Comparison of ENCODE assay signal across 7 mouse cellular contexts in genomic region chr4:119467720-119468380, GRCm38 (mm10). TPM values are rescaled to one million over a fixed set of nuclear protein-coding genes. Genes with fewer than 3 reads are reported as not detected.
DNase-seq lines count a peak whose midpoint lies in the region; ATAC-seq and TF ChIP-seq lines count a peak whose summit lies in the region.

No protein-coding gene starts in this region.

- TF ChIP-seq CTCF in lung, postnatal 0 days (IDR thresholded peaks at IDR 0.05): no peak

- H3K4me2 ChIP-seq in lung, postnatal 0 days (replicated peaks; ENCODE audit: low read depth, low read length): no peak overlapping the region

- peak; percentile 31 to 39 for DNase-seq in left cerebral cortex, postnatal 14 days (ENCODE audit: low spot score in 2 of 2)
- DNase-seq in left cerebral cortex, adult 11 months (ENCODE audit: low spot score): no peak
- DNase-seq in brain, adult 2 months (ENCODE audit: low read depth, low spot score): peak; percentile 83
- peak; percentile 68 to 73 for DNase-seq in cerebellum, postnatal 25 days
- DNase-seq in lung, postnatal 0 days (ENCODE audit: low spot score): peak; percentile 90
- DNase-seq in thymus, adult 18-20 months: no peak
- no peak for DNase-seq in thymus, postnatal 14 days

- TF ChIP-seq EP300 in lung, postnatal 0 days (IDR thresholded peaks at IDR 0.05): peak; percentile 39; the same call in 1 of the 2 replicates

- H3K4me1 ChIP-seq in lung, postnatal 0 days (ENCODE audit: insufficient read depth, low read depth, low read length): peaks cover 12% of the 10 kb centered on the region; the same call in 1 of the 2 replicates

- no peaks in the 10 kb centered on the region for H3K9me3 ChIP-seq in lung, postnatal 0 days (ENCODE audit: low read length)

- 61% methylated on average over 16 of the region's 16 CpGs for WGBS in lung, postnatal 0 days

- H3K27ac ChIP-seq in lung, postnatal 0 days (ENCODE audit: low read length): no peak overlapping the region

- no peaks in the 10 kb centered on the region for H3K27me3 ChIP-seq in lung, postnatal 0 days (replicated peaks; ENCODE audit: insufficient read depth, low read length)

- intact Hi-C loops in left cerebral cortex, postnatal 14 days (cut with DNase I): no loop called here

- H3K4me3 ChIP-seq in lung, postnatal 0 days (ENCODE audit: low read depth, low read length): no peak overlapping the region

- no peak overlapping the region for H3K9ac ChIP-seq in lung, postnatal 0 days (replicated peaks; ENCODE audit: low read depth)

- no peaks in the 10 kb centered on the region for H3K36me3 ChIP-seq in lung, postnatal 0 days (ENCODE audit: insufficient read depth, low read length)

- peak; percentile 37 for ATAC-seq in lung, postnatal 0 days

RNA-seq across cellular contexts. Expression of gene Rimkla, which starts 24.6 kb away (rescaled TPM):
- 10 to 100 TPM; 11.6 to 13.5 TPM for total RNA-seq in left cerebral cortex, postnatal 14 days (2021)
- 0.30 and 0.31 TPM in 2 replicates for polyA plus RNA-seq in lung, postnatal 0 days (2015; fragmentation: Nextera tagmentation; extraction: Ambion mirVana)

RNA-seq across cellular contexts. Expression of gene Zmynd12, which starts 45.2 kb away (rescaled TPM):
- under 1 TPM in 1 of 2 experiments, not detected in 1; 0.23 TPM for total RNA-seq in left cerebral cortex, postnatal 14 days (2021)
- polyA plus RNA-seq in lung, postnatal 0 days (2015; fragmentation: Nextera tagmentation; extraction: Ambion mirVana): 2.9 and 3.3 TPM in 2 replicates

RNA-seq across cellular contexts. Expression of gene Ppcs, which starts 45.6 kb away (rescaled TPM):
- total RNA-seq in left cerebral cortex, postnatal 14 days (2021): 1 to 10 TPM; 4.5 to 5.7 TPM
- polyA plus RNA-seq in lung, postnatal 0 days (2015; fragmentation: Nextera tagmentation; extraction: Ambion mirVana): 28.4 and 30.5 TPM in 2 replicates

RNA-seq across cellular contexts. Expression of gene Ccdc30, which starts 52.5 kb away (rescaled TPM):
- 10 to 100 TPM; 19.4 to 19.8 TPM for total RNA-seq in left cerebral cortex, postnatal 14 days (2021)
- polyA plus RNA-seq in lung, postnatal 0 days (2015; fragmentation: Nextera tagmentation; extraction: Ambion mirVana): 7.3 and 7.8 TPM in 2 replicates

Comparison
In these comparisons a context has a peak if more than half of its experiments do, and no peak if none do; other contexts are left out.
1. DNase-seq: peak in left cerebral cortex, postnatal 14 days (2 of 2), brain, adult 2 months (single experiment), cerebellum, postnatal 25 days (2 of 2) and lung, postnatal 0 days (single experiment); none in left cerebral cortex, adult 11 months (single experiment), thymus, adult 18-20 months (0 of 2) and thymus, postnatal 14 days (single experiment).